In the genomic region with DNA sequence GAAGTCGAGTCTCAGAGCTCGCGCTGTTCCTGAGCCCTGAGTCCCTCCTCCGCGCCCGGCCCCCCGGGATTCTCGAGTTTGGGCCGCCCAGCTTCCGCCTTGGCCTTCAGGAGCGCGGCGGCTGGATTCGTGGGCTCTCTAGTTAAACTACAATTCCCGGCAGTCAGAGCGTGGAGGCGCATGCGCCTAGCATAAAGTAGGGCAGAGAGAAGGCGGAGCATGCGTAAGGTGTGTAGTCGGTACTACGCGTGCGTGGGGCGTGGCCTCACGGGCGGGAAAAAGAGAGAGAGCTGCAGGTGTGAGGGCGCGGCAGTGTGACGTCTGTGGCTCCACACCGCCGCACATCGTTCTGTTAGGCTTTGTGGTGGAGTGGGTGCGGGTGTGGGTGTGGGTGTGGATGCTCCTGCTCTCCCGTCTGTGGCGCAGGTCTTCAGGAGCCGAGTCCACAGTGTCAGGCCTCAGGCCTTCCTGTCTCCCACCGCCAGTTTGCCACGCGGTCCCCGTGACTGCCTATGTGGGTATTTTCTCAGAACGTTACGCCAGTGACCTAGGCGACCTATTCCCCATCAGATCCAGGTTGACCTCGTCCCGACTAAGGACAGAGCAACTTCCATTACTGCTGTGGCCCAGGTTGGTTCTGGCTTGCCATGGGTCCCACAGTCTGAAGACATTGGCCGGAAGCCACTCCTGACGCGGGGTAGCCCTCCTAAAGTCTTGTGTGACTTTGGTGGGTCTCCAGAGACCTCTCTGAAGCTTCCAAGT, we compare ENCODE assay signal across 7 mouse cellular contexts. TPM values are rescaled to one million over a fixed set of nuclear protein-coding genes. Genes with fewer than 3 reads are reported as not detected.
DNase-seq lines count a peak whose midpoint lies in the region; ATAC-seq and TF ChIP-seq lines count a peak whose summit lies in the region.

A gene (minus strand): TSS at position 168 of the 762 bp plus-strand sequence.
A gene (plus strand): TSS at position 257 of the 762 bp plus-strand sequence.

- peak within 1 kb of the TSS; percentile 89 for H3K4me2 ChIP-seq in embryonic facial prominence, embryonic 13.5 days
- H3K4me2 ChIP-seq in limb, embryonic 12.5 days = peak within 1 kb of the TSS; percentile 72
- H3K4me2 ChIP-seq in midbrain, embryonic 15.5 days = peak within 1 kb of the TSS; percentile 80

- no peak for TF ChIP-seq POLR2A in kidney, adult 2 months (IDR thresholded peaks at IDR 0.05; ENCODE audit: low read depth, low read length)
- peak; percentile 30; the same call in 1 of the 2 replicates for TF ChIP-seq POLR2A in spleen, adult 2 months (IDR thresholded peaks at IDR 0.05; ENCODE audit: low read depth, low read length)

- peak; percentile 95 for DNase-seq in adrenal gland, postnatal 36 days
- DNase-seq in heart, adult 18-20 months = peak; percentile 96 to 97
- DNase-seq in kidney, adult 2 months = peak; percentile 98
- peak; percentile 90 to 93 for DNase-seq in spleen, adult 2 months (ENCODE audit: low read depth in 1 of 2, low spot score in 2 of 2)

- peak within 1 kb of the TSS; percentile 71; the same call in 1 of the 2 replicates for H3K27ac ChIP-seq in embryonic facial prominence, embryonic 13.5 days
- H3K27ac ChIP-seq in kidney, adult 2 months (ENCODE audit: insufficient read depth, low read depth, low read length) = peak within 1 kb of the TSS; percentile 14
- peak within 1 kb of the TSS; percentile 30; the same call in 1 of the 2 replicates for H3K27ac ChIP-seq in limb, embryonic 12.5 days
- H3K27ac ChIP-seq in midbrain, embryonic 15.5 days = peak within 1 kb of the TSS; percentile 61
- peak within 1 kb of the TSS; percentile 16; the same call in 1 of the 2 replicates for H3K27ac ChIP-seq in spleen, adult 2 months (ENCODE audit: insufficient read depth, low read length)

- peak within 1 kb of the TSS; percentile 78 for H3K4me3 ChIP-seq in embryonic facial prominence, embryonic 13.5 days
- peak within 1 kb of the TSS; percentile 63 for H3K4me3 ChIP-seq in kidney, adult 2 months (ENCODE audit: insufficient read depth, low read depth, low read length)
- H3K4me3 ChIP-seq in limb, embryonic 12.5 days (replicated peaks) = peak within 1 kb of the TSS; percentile 61
- peak within 1 kb of the TSS; percentile 72 for H3K4me3 ChIP-seq in midbrain, embryonic 15.5 days
- H3K4me3 ChIP-seq in spleen, adult 2 months (ENCODE audit: extremely low read depth, insufficient read depth, insufficient read length) = peak within 1 kb of the TSS; percentile 78

- no peak for TF ChIP-seq CTCF in kidney, adult 2 months (conservative IDR thresholded peaks at IDR 0.05; ENCODE audit: insufficient read depth, insufficient read length, low read depth, low read length)
- no peak for TF ChIP-seq CTCF in spleen, adult 2 months (IDR thresholded peaks at IDR 0.05; ENCODE audit: extremely low read depth, insufficient read depth, insufficient read length, insufficient replicate concordance)

- H3K27me3 ChIP-seq in embryonic facial prominence, embryonic 13.5 days = no peaks in the 10 kb centered on the region
- no peaks in the 10 kb centered on the region for H3K27me3 ChIP-seq in kidney, adult 2 months (replicated peaks; ENCODE audit: control insufficient read depth, insufficient read depth, low read length)
- no peaks in the 10 kb centered on the region for H3K27me3 ChIP-seq in limb, embryonic 12.5 days
- no peaks in the 10 kb centered on the region for H3K27me3 ChIP-seq in midbrain, embryonic 15.5 days (replicated peaks)
- no peaks in the 10 kb centered on the region for H3K27me3 ChIP-seq in spleen, adult 2 months (ENCODE audit: control insufficient read depth, insufficient read depth, low read length)

- H3K4me1 ChIP-seq in embryonic facial prominence, embryonic 13.5 days = peaks cover 23% of the 10 kb centered on the region
- H3K4me1 ChIP-seq in kidney, adult 2 months (ENCODE audit: control insufficient read depth, insufficient read depth, low read length) = peaks cover 12% of the 10 kb centered on the region
- H3K4me1 ChIP-seq in limb, embryonic 12.5 days (replicated peaks) = peaks cover 14% of the 10 kb centered on the region; the same call in 1 of the 2 replicates
- peaks cover 27% of the 10 kb centered on the region for H3K4me1 ChIP-seq in midbrain, embryonic 15.5 days
- H3K4me1 ChIP-seq in spleen, adult 2 months (ENCODE audit: control insufficient read depth, insufficient read depth, insufficient read length) = peaks cover 2% of the 10 kb centered on the region; the same call in 1 of the 2 replicates

- 17% methylated on average over 49 of the region's 49 CpGs for WGBS in embryonic facial prominence, embryonic 13.5 days
- 14% methylated on average over 49 of the region's 49 CpGs for WGBS in kidney, adult 2 months
- WGBS in limb, embryonic 12.5 days = 17% methylated on average over 49 of the region's 49 CpGs
- 18% methylated on average over 48 of the region's 49 CpGs for WGBS in midbrain, embryonic 15.5 days
- WGBS in spleen, adult 2 months = 15% methylated on average over 49 of the region's 49 CpGs

- peak; percentile 92 for ATAC-seq in embryonic facial prominence, embryonic 13.5 days (ENCODE audit: insufficient number of reproducible peaks, insufficient read depth, low FRiP score, low TSS enrichment, low read depth)
- peak; percentile 86 for ATAC-seq in limb, embryonic 12.5 days (ENCODE audit: insufficient number of reproducible peaks, insufficient read depth, low FRiP score, low TSS enrichment, low read depth)
- ATAC-seq in midbrain, embryonic 15.5 days (replicated peaks) = peak; percentile 95

- H3K9ac ChIP-seq in embryonic facial prominence, embryonic 13.5 days = peak within 1 kb of the TSS; percentile 94
- H3K9ac ChIP-seq in limb, embryonic 12.5 days (replicated peaks) = peak within 1 kb of the TSS; percentile 68
- peak within 1 kb of the TSS; percentile 78 for H3K9ac ChIP-seq in midbrain, embryonic 15.5 days

- no peaks in the 10 kb centered on the region for H3K9me3 ChIP-seq in embryonic facial prominence, embryonic 13.5 days
- no peaks in the 10 kb centered on the region for H3K9me3 ChIP-seq in limb, embryonic 12.5 days
- H3K9me3 ChIP-seq in midbrain, embryonic 15.5 days = no peaks in the 10 kb centered on the region

- H3K36me3 ChIP-seq in embryonic facial prominence, embryonic 13.5 days = peaks cover 35% of the 10 kb centered on the region
- H3K36me3 ChIP-seq in kidney, adult 2 months (ENCODE audit: control insufficient read depth, insufficient read depth, low read length) = no peaks in the 10 kb centered on the region
- peaks cover 28% of the 10 kb centered on the region for H3K36me3 ChIP-seq in limb, embryonic 12.5 days
- H3K36me3 ChIP-seq in midbrain, embryonic 15.5 days (replicated peaks) = peaks cover 15% of the 10 kb centered on the region
- peaks cover 11% of the 10 kb centered on the region for H3K36me3 ChIP-seq in spleen, adult 2 months (ENCODE audit: control insufficient read depth, insufficient read depth, low read length)

RNA-seq across cellular contexts. Expression of the first gene that starts in this region (rescaled TPM):
- 10 to 100 TPM; 22.6 to 33.9 TPM for total RNA-seq in adrenal gland, postnatal 36 days (2021)
- 28.2 and 30.7 TPM in 2 replicates for polyA plus RNA-seq in embryonic facial prominence, embryonic 13.5 days (2015; fragmentation: Nextera tagmentation; extraction: Ambion mirVana)
- 10 to 100 TPM; 10.9 to 13.0 TPM for total RNA-seq in heart, adult 18-20 months (2021)
- 24.1 and 26.0 TPM in 2 replicates for polyA plus RNA-seq in kidney, adult 2 months (2012; rRNA removed)
- 26.2 and 28.7 TPM in 2 replicates for polyA plus RNA-seq in limb, embryonic 12.5 days (2016; fragmentation: Nextera tagmentation; extraction: Ambion mirVana)
- polyA plus RNA-seq in midbrain, embryonic 15.5 days (2015; fragmentation: Nextera tagmentation; extraction: Ambion mirVana) = 52.5 and 53.3 TPM in 2 replicates
- polyA plus RNA-seq in spleen, adult 2 months (2012; rRNA removed) = 21.0 and 26.6 TPM in 2 replicates

RNA-seq across cellular contexts. Expression of the second gene that starts in this region (rescaled TPM):
- total RNA-seq in adrenal gland, postnatal 36 days (2021) = under 1 TPM; 0.46 to 0.76 TPM
- polyA plus RNA-seq in embryonic facial prominence, embryonic 13.5 days (2015; fragmentation: Nextera tagmentation; extraction: Ambion mirVana) = 1.4 and 1.8 TPM in 2 replicates
- total RNA-seq in heart, adult 18-20 months (2021) = under 1 TPM; 0.35 to 0.59 TPM
- polyA plus RNA-seq in kidney, adult 2 months (2012; rRNA removed) = 0.63 and 0.92 TPM in 2 replicates
- 1.6 TPM in 2 replicates for polyA plus RNA-seq in limb, embryonic 12.5 days (2016; fragmentation: Nextera tagmentation; extraction: Ambion mirVana)
- 2.5 and 2.9 TPM in 2 replicates for polyA plus RNA-seq in midbrain, embryonic 15.5 days (2015; fragmentation: Nextera tagmentation; extraction: Ambion mirVana)
- polyA plus RNA-seq in spleen, adult 2 months (2012; rRNA removed) = 1.4 TPM in 2 replicates

Comparison
In these comparisons a context has a peak if more than half of its experiments do, and no peak if none do; other contexts are left out.
1. Peak in every context shown above with its lines: DNase-seq, ATAC-seq, H3K4me3 ChIP-seq and H3K27ac ChIP-seq.
2. H3K27ac ChIP-seq: peak in every context shown above with its lines; median percentile 71 in embryonic facial prominence, embryonic 13.5 days; 61 in midbrain, embryonic 15.5 days; 30 in limb, embryonic 12.5 days; 16 in spleen, adult 2 months; 14 in kidney, adult 2 months.